Mouse (Mus musculus) neural tube, embryonic 10.5 days (tissue): Measurements from ENCODE around the gene Pdss2.
A peak's percentile ranks its signal among the peaks of the same experiment; 100 is the strongest.

Experiments used
- DNase-seq: peaks from one replicate; pipeline ENCODE4 v3.0.0-alpha.2; 2017; ENCODE audit warnings: low spot score; ENCODE audit errors: extremely low spot score

Gene Pdss2

DNA sequence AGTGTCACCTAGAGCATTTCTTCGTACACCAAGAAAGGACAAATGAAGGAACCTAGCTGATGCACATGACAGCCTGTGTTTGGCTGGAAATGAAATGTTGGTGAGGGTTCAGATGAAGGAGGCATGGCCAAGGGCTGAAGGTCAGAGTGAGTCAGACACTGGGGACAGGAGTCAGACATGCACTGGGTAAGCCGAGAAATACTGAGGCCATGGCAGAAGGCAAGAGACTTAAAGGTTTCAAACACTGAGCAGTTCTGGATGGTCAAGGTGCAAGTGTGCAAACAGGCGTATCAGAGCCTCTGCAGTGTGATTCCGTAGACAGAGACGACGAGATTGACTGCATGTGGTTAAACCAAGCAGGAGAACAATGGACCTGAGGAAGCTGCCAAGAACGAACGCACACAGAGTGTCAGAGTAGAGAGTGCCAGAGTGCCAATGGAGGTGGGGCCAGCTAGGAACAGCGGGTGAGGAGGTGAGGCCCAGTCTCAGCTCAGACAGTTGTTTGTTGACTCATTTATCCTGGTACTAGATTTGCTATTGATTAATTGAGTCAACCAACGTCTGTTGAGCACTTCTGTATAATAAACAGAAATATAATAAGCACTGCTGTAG, 89.6 kb downstream of the Pdss2 start:
- no peak for DNase-seq

DNA sequence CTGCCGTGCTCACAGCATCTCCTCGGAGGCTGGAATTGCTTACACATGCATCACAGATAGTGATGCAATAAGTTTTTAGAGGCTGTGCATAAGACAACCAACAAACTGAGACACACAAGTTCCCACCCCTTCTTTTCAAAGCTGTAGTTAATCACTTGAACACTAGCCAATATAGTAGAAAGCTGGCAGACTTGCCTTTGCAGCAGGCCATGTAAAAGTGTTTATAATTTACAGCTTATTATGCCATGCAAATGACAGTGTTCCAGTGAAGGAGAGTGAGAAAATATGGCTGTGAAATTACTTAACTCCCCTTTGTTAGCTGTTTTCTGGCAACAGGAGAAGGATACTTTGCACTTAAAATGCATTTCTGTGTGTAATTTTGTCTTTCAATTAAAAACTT, 90.9 kb downstream of the Pdss2 start:
- no peak for DNase-seq

- no peak for DNase-seq
Measured at GRCm38 (mm10) chr10:43312658-43313417, 91.6 kb downstream of the Pdss2 start.

DNA sequence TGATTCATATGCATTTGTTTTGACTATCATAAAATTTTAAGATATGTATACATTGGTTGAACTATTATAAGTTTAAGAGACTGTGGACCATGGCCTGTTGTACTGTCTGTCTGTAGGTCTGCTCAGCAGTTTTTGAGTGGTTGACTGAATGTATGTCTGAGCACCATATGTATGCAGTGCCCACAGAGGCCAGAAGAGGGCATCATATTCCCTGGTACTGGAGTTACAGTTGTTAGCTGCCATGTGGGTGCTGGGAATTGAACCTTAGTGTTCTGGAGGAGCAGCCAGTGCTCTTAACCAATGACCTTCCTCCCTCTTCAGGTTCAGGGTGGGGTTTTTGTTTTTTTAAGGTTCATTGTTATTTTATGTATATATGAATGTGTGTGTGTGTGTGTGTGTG, 93.9 kb downstream of the Pdss2 start:
- DNase-seq = no peak

GRCm38 (mm10) chr10:43317327-43317951, 96.2 kb downstream of the Pdss2 start:
- DNase-seq = no peak

DNA sequence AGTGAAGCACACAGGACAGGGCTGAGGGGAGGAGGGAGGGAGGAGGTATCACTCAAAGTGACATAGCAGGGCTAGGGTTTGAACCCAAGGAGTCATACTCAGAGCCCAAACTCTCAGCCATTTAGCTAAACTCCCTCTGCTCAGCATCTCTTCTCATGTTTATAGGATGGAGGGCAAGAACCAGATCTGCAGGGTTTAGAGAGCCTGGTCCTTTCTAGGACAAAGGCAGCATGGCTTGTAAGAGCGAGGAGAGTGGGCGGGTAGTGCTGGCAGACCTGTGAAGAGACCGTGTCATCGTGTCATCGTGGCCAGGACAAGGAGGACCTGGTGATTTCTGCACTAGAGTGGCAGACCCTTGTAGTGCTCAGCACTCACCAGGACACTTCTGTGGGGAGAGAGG, 99.7 kb downstream of the Pdss2 start:
- no peak for DNase-seq

GRCm38 (mm10) chr10:43322446-43323178, 101.3 kb downstream of the Pdss2 start:
- no peak for DNase-seq

DNA sequence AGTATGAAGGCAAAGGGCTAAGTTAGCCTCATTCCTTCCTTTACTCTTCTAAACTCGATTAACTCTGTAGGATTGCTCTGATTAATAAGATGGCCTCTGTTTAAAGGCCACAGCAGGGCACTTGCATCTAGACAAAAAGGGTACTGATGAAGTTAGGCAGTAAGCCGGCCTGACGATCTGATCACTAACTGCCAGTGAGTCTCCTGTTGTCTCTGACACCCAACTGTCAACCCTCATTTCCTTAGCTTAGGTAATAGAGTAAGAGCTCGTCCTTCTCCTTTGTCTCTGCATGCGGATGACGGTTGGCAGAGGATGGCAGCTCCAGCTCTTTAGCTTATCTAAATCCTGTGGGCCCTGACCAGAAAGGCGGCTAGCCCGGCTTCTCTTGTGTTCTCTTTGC, 102.1 kb downstream of the Pdss2 start:
- no peak for DNase-seq

DNA sequence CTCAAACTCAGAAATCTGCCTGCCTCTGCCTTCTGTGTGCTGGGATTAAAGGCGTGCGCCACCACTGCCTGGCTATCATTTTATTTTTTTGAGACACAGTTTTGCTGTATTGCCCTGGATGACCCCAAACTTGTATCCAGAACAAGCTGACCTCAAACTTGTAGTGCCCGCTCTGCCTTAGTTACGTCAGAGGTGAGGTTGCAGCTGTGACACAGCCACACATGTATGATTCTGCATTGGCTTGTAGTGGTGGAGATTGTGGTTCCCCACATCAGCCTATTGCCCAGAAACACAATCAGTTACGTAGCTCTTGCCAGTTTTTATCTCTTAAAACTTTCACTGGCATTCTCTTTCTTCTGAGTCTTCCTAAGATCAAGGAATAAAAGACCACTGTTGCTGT, 108.5 kb downstream of the Pdss2 start:
- DNase-seq = no peak

DNA sequence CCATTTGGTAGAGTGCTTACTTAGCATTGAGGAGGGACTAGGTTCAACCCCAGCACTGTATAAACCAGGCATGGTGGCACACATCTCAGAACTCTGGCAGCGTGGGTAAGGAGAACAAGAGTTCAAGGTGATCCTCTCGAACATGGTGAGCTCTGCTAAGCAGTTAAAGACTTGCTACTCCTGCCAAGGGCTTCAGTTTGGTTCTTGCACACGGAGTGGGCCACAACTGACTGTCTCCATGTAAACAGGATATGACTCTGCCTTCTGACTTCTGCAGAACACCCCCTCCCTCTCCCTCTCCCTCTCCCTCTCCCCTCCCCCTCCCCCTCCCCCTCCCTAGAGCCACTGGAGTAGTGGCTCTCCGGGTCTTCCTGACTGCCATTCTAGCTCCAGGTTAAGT, 109.4 kb downstream of the Pdss2 start:
- DNase-seq = no peak

- DNase-seq = peak; percentile 47
Measured at GRCm38 (mm10) chr10:43331931-43332701, 110.8 kb downstream of the Pdss2 start.

GRCm38 (mm10) chr10:43335874-43336273, 114.6 kb downstream of the Pdss2 start:
- no peak for DNase-seq

DNA sequence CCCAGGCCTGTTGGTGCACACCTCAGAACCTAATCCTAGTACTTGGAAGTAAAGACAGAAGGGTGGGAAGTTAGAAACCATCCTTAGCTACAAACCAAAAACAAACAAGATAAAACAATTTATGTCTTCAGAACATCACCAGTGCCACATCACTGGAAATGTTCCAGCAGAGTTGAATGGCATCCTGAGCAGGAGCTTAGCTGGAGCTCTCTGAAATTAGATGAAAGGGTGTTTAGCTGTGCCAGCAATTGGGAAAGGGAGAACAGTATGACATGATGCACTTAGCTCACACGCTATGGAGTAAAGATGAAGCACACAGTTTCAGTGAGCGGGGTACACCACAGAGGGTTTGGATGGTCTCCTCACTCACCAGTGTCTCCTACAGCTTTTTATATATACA, 115.8 kb downstream of the Pdss2 start:
- DNase-seq = no peak

DNA sequence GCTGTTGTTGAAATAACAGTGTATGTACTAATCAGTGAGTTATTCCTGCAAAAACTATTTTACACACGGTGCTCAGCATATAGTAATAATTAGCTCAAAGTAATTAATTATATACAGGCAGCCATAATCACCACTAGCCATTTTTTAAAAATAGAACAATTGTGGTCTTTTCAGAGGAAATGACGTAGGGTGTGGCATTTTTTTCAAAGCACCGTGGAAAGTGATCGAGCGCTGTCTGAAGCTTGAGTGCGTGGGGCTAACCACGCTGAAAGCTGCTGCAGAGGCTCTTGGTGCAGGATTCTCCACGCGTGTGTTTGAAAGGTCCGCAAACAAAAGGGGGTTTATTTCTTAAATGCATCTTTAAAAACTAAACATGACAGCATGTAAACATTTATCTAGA, 118.5 kb downstream of the Pdss2 start:
- DNase-seq = no peak

GRCm38 (mm10) chr10:43349718-43350117, 128.4 kb downstream of the Pdss2 start:
- DNase-seq = no peak

DNA sequence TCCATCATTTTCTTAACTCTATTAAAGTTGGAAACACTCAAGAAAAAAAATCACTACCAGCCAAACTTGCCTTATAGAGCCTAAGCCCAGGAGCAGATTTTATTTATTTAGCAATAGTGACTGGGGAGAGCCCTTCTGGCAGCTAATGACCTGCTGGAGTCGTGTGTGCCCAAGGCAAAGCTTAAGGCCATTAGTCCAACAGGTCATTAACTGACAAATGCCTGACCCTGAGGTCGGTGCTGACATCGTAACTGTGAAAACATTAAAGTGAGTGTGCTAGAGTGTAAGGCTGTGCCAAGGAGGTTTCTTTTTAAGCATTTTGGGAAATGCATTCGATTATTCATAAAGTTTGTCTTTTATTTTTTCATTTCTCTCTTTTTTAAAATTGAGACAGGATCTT, 136.6 kb downstream of the Pdss2 start:
- DNase-seq = no peak

GRCm38 (mm10) chr10:43362947-43363346, 141.7 kb downstream of the Pdss2 start:
- no peak for DNase-seq

DNA sequence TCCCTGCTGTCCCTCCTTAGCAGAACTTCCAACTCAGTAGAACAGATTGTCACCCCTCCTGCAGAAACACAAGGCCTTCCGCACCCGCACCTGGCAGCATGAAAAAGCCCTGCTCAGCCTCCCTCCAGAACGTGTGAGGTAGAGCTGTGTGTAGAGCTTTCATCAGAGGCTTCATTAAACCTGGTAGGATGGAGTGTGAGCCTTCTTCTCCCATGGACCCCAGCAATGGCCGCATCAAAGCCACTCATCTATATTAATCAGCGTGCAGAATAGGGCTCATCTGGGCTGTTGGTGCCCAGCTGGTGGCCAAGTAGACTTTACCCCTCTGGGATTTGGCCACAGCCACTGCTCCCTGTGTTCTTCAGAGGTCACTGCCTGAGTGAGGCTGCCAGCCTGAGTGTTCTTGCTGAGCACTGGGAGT, 142.2 kb downstream of the Pdss2 start:
- DNase-seq = no peak

GRCm38 (mm10) chr10:43365909-43366308, 144.6 kb downstream of the Pdss2 start:
- no peak for DNase-seq

GRCm38 (mm10) chr10:43368611-43369010, 147.3 kb downstream of the Pdss2 start:
- no peak for DNase-seq

DNA sequence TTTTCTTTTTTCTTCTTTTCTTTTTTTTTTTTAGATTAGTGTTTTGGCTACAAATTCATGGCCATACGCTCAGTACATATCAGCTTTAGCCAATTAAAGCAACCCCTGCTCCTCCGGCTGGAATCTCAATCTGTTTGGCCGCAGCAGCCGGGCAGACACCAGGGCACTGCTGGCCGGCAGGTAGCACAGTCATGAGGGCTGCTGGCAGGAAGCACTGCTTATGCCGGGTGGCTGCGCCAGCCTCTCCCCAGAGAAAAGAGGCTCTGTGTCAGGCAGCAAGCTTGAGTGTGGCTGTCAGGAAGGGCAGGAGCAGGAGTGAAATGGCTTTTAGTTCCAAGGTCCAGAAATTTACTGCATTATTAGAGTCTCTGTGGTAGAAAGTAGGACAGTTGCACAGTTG, 151.0 kb downstream of the Pdss2 start:
- no peak for DNase-seq
